Mouse (Mus musculus): ENCODE results near the gene Rnf227. TPM values are rescaled to one million over a fixed set of nuclear protein-coding genes. Genes with fewer than 3 reads are reported as not detected.

Gene Rnf227
- polyA plus RNA-seq, 1 experiment from 2014 or later: 12.8 TPM

DNA sequence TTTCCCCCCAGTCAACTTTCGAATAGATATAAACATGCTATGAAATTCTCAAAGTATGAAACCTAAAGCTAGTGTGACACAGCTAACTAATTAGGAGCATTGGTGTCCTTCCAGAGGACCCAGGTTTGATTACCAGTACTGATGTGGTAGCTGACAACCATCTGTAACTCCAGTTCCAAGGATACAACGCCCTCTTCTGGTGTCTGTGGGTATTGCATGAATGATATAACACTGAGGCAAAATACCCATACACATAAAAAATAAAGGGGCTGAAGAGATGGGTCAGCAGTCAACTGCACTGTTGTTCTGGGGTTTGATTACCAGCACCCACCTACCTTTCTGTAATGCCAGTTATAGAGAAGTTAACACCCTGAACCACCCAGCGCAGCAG, 32.5 kb downstream of the Rnf227 start:
- Histone ChIP-seq H3K4me1 (peaks cover 24% of the 10 kb centered on the region), H3K27me3 (replicated peaks) (no peaks in the 10 kb centered on the region), H3K27ac (peak overlapping the region; percentile 86; the same call in 1 of the 2 replicates), H3K9me3 (no peaks in the 10 kb centered on the region), H3K9ac (no peak overlapping the region), H3K36me3 (peaks cover 10% of the 10 kb centered on the region; the same call in 1 of the 2 replicates), H3K4me3 (replicated peaks) (no peak overlapping the region), H3K4me2 (no peak overlapping the region)
- 51% methylated on average over 3 of the region's 3 CpGs for WGBS
- ATAC-seq (ENCODE audit: insufficient read depth, low FRiP score, low read depth): no peak

DNA sequence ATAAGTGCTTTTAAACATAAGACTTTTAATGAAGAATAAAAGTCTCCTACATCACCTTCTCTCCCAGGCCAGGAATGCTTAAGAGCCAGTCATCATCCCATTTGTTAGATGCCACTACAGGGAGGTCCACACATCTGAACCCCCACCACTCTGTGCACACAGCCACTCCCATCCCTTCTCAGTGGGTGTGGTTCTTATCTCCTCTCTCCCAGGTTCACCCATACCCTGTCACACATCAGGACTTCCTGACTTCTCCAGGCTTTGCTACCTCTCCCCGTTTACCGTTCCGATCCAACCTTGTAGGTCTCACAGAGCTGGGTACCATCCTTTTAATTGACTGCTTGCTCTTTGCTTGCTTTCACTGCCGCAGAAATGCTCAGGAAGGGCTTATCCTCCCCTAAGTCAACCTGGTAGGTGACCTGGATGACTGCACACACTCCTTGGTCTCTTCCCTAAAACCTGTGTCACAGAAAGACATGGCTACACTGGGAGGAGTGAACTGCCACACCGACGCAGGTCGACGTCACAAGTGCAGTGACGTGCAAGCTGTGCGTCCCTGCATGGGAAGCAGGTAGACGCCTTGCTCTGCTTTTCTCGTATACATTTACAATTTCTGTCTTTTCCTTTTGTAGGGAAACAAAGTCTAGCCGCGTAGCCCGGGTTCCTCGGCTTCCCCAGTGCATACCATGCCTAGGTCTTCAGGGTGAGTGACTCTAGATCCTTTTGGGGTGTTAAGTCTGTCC, 33.1 kb downstream of the Rnf227 start:
- Histone ChIP-seq H3K9ac (no peak overlapping the region), H3K27ac (no peak overlapping the region), H3K4me3 (replicated peaks) (no peak overlapping the region), H3K4me1 (peaks cover 19% of the 10 kb centered on the region), H3K27me3 (replicated peaks) (no peaks in the 10 kb centered on the region), H3K36me3 (peaks cover 10% of the 10 kb centered on the region; the same call in 1 of the 2 replicates), H3K9me3 (no peaks in the 10 kb centered on the region), H3K4me2 (no peak overlapping the region)
- WGBS: 89% methylated on average over 16 of the region's 16 CpGs
- ATAC-seq (ENCODE audit: insufficient read depth, low FRiP score, low read depth): peak; percentile 73

DNA sequence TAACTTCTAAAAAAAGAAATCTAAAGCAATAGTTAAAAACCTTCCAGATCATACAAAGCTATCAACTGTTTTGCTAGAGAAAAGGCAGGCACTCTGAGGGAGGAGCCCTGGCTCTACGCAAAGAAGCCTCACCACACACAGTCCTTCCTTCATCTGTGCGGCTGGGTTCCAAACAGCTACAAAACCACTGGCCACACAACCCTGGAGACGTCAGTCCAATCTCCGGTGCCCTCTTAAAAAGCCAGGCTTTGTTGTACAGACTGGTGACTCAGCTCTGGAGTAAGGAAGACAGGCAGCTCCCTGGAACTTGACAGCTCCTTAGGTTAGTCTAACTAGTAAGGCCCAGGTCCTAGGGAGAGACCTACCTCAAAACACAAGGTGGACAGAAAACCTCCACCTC, 35.4 kb downstream of the Rnf227 start:
- Histone ChIP-seq H3K27ac (no peak overlapping the region), H3K4me2 (no peak overlapping the region), H3K9me3 (no peaks in the 10 kb centered on the region), H3K4me1 (peaks cover 19% of the 10 kb centered on the region), H3K4me3 (replicated peaks) (no peak overlapping the region), H3K27me3 (replicated peaks) (no peaks in the 10 kb centered on the region), H3K9ac (no peak overlapping the region), H3K36me3 (peaks cover 10% of the 10 kb centered on the region; the same call in 1 of the 2 replicates)
- no peak for ATAC-seq (ENCODE audit: insufficient read depth, low FRiP score, low read depth)
- 85% methylated on average over 4 of the region's 4 CpGs for WGBS

DNA sequence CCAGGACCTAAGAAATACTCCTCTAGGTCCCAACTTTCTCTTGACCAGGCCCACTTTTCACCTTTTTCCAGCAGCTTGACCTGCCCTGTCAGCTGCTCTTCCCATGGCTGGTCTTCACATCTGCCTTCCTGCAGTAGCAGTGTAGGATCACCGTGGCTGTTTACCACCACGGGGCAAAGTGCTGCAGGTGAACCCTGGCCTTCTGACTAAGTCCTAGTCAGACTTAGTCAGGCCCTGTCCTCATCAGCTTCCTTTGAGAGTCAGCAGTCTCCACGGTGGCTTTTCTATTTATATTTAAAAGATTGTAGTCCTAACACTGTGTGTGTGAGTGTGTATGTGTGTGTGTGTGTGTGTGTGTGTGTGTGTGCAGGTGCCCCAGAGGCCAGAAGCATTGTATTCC, 37.5 kb downstream of the Rnf227 start:
- H3K9me3 ChIP-seq: no peaks in the 10 kb centered on the region
- H3K27me3 ChIP-seq (replicated peaks): no peaks in the 10 kb centered on the region
- no peak overlapping the region for H3K4me3 ChIP-seq (replicated peaks)
- H3K27ac ChIP-seq: no peak overlapping the region
- no peak overlapping the region for H3K9ac ChIP-seq
- 0 out of 2 replicates have a peak, but pooled peaks have one; percentile 54 for ATAC-seq (ENCODE audit: insufficient read depth, low FRiP score, low read depth)
- peaks cover 10% of the 10 kb centered on the region; the same call in 1 of the 2 replicates for H3K36me3 ChIP-seq
- no peak overlapping the region for H3K4me2 ChIP-seq
- WGBS: 69% methylated on average over 3 of the region's 3 CpGs
- H3K4me1 ChIP-seq: peaks cover 3% of the 10 kb centered on the region; the same call in 1 of the 2 replicates

DNA sequence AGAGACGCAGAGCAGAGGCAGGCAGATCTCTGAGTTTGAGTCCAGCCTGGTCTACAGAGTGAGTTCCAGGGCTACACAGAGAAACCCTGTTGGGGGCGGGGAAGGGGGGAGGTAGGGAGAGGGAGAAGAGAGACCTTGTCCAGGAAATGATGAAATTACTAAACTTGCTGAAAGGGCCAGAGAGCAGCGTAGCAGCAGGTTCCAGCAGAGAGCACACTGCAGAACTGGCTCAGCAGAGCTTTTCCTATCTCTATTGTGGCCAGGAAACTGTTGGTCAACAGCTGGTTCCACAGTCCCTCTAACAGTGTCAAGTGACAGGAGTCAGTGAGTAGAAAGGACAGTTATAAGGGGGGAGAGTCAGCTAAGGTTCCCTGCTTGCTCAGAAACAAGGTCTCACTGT, 39.3 kb downstream of the Rnf227 start:
- Histone ChIP-seq H3K27ac (no peak overlapping the region), H3K9me3 (no peaks in the 10 kb centered on the region), H3K4me1 (no peaks in the 10 kb centered on the region), H3K9ac (no peak overlapping the region), H3K27me3 (replicated peaks) (no peaks in the 10 kb centered on the region), H3K4me3 (replicated peaks) (no peak overlapping the region), H3K4me2 (no peak overlapping the region), H3K36me3 (no peaks in the 10 kb centered on the region)
- 86% methylated on average over 3 of the region's 3 CpGs for WGBS
- 0 out of 2 replicates have a peak, but pooled peaks have one; percentile 10 for ATAC-seq (ENCODE audit: insufficient read depth, low FRiP score, low read depth)

DNA sequence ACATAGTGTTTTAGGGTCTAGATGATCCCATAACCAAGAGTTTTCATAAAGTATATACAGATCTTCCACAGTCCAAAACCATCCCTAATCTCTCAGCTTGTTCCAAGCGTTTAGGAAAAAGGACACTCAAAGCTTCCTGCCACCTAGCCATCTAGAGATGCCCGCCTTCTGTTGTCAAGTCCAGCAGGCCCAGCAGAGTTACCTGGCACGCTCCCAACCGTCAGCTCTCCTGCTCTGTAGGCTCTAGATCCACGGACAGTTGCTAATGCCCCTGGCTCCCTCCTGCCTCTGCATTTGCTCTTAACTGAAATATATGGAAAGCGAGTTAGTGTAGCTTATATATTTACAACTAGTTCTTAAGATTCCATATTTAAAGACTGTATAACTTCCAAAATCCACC, 41.1 kb downstream of the Rnf227 start:
- ATAC-seq (ENCODE audit: insufficient read depth, low FRiP score, low read depth): no peak
- no peaks in the 10 kb centered on the region for H3K9me3 ChIP-seq
- no peak overlapping the region for H3K27ac ChIP-seq
- no peaks in the 10 kb centered on the region for H3K36me3 ChIP-seq
- H3K9ac ChIP-seq: no peak overlapping the region
- no peaks in the 10 kb centered on the region for H3K27me3 ChIP-seq (replicated peaks)
- H3K4me1 ChIP-seq: no peaks in the 10 kb centered on the region
- no peak overlapping the region for H3K4me3 ChIP-seq (replicated peaks)
- no peak overlapping the region for H3K4me2 ChIP-seq
- 80% methylated on average over 6 of the region's 6 CpGs for WGBS

DNA sequence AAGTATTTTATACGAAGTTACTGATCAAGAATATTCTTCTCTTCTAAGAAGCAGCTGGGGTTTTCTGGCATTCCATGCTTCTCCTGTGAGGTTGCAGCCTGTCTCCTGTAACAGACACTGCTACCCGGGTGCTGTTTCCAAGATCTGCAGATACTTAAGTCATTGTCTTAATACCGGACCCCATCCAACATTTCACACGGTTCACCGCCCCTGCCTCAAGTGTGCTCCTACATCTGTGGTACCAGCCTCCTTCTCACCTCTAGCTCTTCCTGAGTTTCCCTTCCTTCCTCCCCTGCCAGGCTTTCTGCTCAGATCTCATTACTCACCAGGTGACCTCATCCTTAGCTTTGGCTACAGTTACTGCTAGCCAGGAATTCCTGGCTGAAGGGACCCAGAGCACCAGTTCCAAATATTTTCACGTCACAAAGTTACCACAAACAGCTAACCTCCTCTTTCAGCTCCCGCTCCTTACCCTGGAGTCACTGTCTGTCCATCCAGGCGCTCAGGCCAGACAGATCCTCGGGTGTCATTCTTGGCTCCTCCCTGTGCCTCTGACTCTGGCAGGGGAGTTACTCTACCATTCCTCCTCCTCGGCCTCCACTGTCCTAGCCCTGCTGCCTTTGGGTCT, 42.3 kb downstream of the Rnf227 start:
- no peaks in the 10 kb centered on the region for H3K36me3 ChIP-seq
- WGBS: 59% methylated on average over 10 of the region's 10 CpGs
- H3K4me2 ChIP-seq: no peak overlapping the region
- H3K27me3 ChIP-seq (replicated peaks): no peaks in the 10 kb centered on the region
- no peak overlapping the region for H3K4me3 ChIP-seq (replicated peaks)
- H3K4me1 ChIP-seq: no peaks in the 10 kb centered on the region
- no peak overlapping the region for H3K9ac ChIP-seq
- H3K9me3 ChIP-seq: no peaks in the 10 kb centered on the region
- ATAC-seq (ENCODE audit: insufficient read depth, low FRiP score, low read depth): no peak
- H3K27ac ChIP-seq: no peak overlapping the region

DNA sequence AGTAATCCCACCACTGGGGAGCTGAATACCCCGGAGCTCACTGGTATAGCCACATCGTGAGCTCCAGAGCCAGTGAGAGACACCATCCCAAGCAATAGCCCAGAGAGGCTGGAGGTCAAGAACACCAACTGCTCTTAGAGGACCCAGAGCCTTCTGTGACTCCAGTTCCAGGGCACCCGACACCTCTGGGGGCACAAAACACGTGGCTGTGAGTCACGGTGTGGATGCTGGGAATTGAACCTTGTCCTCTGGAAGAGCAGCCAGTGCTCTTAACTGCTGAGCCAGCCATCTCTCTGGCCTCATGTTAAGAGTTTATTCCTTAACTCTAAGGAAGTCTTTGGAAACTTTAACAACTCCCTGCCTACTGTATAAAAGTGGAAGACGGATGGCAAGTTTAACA, 44.7 kb downstream of the Rnf227 start:
- WGBS: 76% methylated on average over 6 of the region's 6 CpGs
- Histone ChIP-seq H3K9me3 (no peaks in the 10 kb centered on the region), H3K4me1 (0 out of 2 replicates have a peak, but pooled peaks cover 2% of the 10 kb centered on the region), H3K27me3 (replicated peaks) (no peaks in the 10 kb centered on the region), H3K4me2 (no peak overlapping the region), H3K9ac (no peak overlapping the region), H3K36me3 (no peaks in the 10 kb centered on the region), H3K27ac (no peak overlapping the region), H3K4me3 (replicated peaks) (no peak overlapping the region)
- no peak for ATAC-seq (ENCODE audit: insufficient read depth, low FRiP score, low read depth)

DNA sequence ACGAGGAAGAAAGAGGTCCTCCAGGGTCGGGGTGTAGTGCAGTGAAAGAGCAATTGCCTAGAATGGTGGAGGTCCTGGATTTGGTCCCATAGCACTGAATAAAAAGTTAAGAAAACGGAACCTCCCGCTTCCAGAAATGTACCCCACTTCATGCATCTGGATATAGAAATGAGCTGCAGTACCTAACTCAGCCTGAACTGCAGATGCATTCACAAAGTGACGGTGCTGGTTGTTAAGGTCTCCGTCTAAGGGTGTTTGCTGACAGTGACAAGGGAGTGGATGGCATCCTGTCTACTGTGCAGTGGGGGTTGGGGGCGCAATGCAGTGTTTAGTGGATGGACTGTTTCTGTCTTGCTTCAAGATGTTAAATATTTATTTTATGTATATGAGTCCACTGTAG, 46.5 kb downstream of the Rnf227 start:
- H3K9ac ChIP-seq: no peak overlapping the region
- ATAC-seq (ENCODE audit: insufficient read depth, low FRiP score, low read depth): no peak
- no peak overlapping the region for H3K4me2 ChIP-seq
- no peaks in the 10 kb centered on the region for H3K27me3 ChIP-seq (replicated peaks)
- H3K4me3 ChIP-seq (replicated peaks): no peak overlapping the region
- H3K36me3 ChIP-seq: no peaks in the 10 kb centered on the region
- H3K9me3 ChIP-seq: no peaks in the 10 kb centered on the region
- H3K27ac ChIP-seq: no peak overlapping the region
- 0 out of 2 replicates have a peak, but pooled peaks cover 6% of the 10 kb centered on the region for H3K4me1 ChIP-seq
- WGBS: 71% methylated on average over 7 of the region's 7 CpGs

DNA sequence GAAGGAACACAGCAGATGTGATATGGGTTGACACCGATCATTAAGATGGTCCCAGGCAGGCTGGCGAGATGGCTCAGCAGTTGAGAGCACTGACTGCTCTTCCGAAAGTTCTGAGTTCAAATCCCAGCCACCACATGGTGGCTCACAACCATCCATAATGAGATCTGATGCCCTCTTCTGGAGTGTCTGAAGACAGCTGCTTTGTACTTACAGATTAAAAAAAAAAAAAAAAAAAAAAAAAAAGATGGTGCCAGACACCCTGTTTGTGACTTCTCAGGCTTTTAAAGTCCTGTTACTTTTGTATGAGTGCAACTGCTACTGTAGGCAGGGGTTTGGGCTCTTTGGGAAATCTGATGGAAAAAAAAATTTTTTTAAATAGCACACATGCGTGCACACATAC, 48.4 kb downstream of the Rnf227 start:
- no peaks in the 10 kb centered on the region for H3K27me3 ChIP-seq (replicated peaks)
- no peaks in the 10 kb centered on the region for H3K9me3 ChIP-seq
- 0 out of 2 replicates have a peak, but pooled peaks cover 6% of the 10 kb centered on the region for H3K4me1 ChIP-seq
- H3K9ac ChIP-seq: no peak overlapping the region
- H3K4me3 ChIP-seq (replicated peaks): no peak overlapping the region
- H3K4me2 ChIP-seq: no peak overlapping the region
- no peaks in the 10 kb centered on the region for H3K36me3 ChIP-seq
- no peak for ATAC-seq (ENCODE audit: insufficient read depth, low FRiP score, low read depth)
- WGBS: 94% methylated on average over 4 of the region's 4 CpGs
- no peak overlapping the region for H3K27ac ChIP-seq

DNA sequence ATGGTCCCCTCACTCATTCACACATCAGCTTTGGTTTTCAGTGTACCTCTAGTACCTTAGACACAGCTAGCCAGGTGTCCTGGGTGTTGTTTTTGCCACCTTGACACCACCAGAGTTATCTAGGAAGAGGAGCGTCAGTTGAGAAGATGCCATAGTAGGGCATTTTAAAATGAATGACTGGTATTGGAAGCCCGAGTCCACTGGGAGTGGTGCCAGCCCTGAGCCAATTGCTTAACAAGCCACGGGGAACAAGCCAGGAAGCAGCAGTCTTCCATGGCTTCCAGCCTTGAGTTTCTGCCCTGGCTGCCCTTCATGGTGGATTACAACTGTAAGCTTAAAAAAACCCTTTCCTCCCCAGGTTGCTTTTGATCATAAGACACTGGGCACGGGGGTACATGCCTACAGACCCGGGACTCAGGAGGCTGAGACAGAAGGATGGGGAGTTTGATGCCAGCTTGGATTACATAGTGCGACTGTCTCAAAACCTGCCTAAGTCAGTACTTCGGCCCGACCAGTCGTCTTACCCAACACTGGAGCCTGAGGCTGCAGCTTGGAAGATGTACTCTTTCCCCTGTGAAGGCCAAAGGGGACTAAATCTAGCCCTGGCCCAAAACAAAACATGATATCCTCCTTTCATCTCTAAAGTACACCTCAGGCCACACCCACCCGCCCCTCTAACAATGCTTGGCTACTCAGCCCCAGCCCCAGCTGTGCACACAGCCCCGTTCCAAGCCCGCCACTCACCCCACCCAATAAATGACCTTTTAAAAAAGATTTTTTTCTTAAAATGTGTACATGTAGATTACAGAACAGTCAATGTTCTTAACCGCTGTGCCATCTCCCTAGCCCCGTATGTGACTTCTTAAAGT, 49.5 kb downstream of the Rnf227 start:
- Histone ChIP-seq H3K27ac (0 out of 2 replicates have a peak overlapping the region, but pooled peaks have one; percentile 16), H3K9me3 (no peaks in the 10 kb centered on the region), H3K27me3 (replicated peaks) (no peaks in the 10 kb centered on the region), H3K4me2 (no peak overlapping the region), H3K9ac (no peak overlapping the region), H3K4me1 (0 out of 2 replicates have a peak, but pooled peaks cover 9% of the 10 kb centered on the region), H3K36me3 (no peaks in the 10 kb centered on the region), H3K4me3 (replicated peaks) (no peak overlapping the region; the same call in 1 of the 2 replicates)
- ATAC-seq (ENCODE audit: insufficient read depth, low FRiP score, low read depth): peak; percentile 9; the same call in 1 of the 2 replicates
- 59% methylated on average over 14 of the region's 14 CpGs for WGBS
